Mouse (Mus musculus) neural tube, embryonic 10.5 days (tissue): ENCODE measurements around the gene Kcnn4.

Source experiments
- DNase-seq: peaks from one replicate; pipeline ENCODE4 v3.0.0-alpha.2; 2017; ENCODE audit warnings: low spot score; ENCODE audit errors: extremely low spot score

Kcnn4 gene

DNA sequence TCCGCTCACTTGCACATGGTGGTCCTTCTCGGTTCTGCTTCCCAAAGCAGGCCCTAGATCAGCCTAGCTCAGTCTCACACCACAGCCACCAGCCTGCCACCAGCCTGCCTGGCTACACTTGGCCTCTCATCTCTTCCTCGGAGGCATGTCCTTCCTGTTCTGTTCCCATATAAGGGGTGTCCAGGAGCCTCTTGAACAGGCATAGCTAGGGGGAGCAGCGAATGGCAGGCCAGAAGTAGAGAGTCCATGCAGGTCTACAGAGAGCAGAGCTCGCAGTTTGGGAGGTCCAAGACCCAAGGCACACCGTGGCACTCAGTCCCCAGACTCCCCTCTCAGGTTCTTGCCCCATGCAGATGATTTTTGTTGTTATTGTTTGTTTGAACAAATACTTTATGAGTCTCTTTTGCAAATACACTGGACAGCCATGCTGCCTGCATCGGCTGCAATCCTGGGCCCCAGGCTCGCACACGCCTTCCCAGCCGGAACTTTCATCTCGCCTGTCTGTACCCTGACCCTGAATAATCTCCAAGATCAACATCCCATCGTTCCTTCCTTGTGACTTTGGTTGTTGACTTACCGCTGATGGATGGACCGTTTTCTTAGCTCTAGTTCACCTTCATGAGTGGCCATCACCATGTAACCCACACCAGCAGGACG is 53.2 kb downstream of the Kcnn4 start:
- no peak for DNase-seq

DNA sequence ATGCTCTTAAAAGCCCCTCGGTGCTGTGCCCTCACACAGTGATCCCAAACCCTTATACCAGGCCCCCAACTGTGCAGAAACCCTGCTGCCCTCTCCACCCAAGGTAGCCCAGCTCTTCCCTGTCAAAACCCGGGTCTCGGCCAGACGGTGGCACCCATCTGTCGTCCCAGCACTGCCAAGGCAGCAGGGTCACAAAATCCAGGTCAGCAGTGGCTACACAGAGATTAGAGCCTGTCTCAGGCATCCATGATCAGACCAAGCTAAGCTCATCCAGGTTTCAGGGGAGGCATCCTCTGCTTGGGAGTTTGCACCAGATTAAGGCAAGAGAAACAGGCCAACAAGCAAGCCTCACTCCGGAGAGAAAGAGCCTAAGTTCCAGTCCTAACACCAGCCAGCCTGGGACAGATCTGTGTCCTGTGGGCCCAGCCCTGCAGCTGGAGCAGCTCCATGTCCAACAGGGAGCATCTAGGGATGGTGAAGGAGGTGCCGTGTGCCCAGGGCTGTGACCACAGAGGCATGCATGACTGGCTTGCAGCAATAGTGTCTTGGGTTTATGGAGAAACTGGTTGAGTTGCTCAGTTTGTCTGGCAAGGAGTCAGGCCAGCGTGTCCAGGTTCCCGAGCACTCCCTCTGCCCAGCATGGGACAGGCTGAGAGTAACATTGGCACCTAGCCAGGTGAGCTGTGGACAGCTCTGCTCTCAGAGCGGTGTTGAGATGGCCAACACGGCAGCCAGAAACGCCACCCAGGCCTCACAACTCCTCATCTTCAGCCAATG is 54.1 kb downstream of the Kcnn4 start:
- DNase-seq, result no peak

DNA sequence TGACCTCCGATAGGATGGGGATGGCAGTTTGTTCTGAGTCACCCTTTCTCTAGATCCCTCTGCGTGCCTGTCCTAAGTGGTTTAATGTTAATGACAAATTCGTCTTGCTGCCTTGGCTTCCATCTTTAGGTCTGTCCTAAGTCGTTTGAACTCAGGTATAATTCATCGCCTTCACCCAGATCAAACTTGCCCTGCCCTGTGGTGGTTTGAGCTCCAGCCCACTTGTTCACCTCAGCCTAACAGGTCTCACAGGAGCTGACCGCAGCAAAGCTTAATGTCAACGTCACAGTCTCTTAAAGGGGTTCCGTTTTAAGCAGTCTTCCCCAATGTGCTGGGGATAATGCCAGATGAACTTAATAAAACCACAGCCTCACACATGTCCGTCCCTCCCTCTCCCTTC is 55.9 kb downstream of the Kcnn4 start:
- no peak for DNase-seq

DNA sequence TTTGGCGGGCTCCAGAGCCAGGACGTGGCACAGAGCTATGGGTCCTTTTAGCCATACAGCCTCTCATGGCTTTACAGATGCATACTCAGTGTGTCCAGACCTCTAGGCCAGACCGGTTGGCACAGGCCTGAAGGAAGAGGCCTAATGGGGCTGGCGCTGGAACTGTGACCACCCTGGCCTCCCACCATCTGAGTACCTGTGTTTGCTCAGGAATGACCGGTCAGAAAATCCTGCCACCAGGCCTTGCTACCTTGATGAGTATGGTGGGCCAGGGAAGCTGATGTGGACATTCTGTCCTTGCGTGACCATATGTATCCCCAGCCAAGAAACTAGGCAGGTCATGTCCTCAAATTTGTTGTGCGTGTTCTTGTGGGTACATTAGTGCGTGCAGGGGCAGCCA is 57.1 kb downstream of the Kcnn4 start:
- DNase-seq, result no peak

DNA sequence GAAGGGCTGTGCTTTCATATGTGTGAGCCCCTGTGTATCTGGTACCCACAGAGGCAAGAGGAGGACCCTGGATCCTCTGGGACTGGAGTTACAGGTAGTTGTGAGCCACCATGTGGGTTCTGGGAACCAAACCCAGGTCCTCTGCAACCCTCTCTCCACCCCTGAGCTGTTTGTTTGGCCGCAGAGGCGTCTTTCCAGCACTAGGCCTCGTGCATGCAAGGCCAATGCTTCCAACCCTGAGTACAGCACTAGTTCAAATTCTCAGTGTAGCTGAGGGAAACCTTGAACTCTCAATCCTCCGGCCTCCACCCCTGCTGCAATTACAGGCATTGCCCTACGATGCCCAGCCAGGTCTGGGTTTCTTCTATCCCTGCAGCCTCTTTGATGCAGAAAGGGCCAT is 58.7 kb downstream of the Kcnn4 start:
- DNase-seq, result no peak

DNA sequence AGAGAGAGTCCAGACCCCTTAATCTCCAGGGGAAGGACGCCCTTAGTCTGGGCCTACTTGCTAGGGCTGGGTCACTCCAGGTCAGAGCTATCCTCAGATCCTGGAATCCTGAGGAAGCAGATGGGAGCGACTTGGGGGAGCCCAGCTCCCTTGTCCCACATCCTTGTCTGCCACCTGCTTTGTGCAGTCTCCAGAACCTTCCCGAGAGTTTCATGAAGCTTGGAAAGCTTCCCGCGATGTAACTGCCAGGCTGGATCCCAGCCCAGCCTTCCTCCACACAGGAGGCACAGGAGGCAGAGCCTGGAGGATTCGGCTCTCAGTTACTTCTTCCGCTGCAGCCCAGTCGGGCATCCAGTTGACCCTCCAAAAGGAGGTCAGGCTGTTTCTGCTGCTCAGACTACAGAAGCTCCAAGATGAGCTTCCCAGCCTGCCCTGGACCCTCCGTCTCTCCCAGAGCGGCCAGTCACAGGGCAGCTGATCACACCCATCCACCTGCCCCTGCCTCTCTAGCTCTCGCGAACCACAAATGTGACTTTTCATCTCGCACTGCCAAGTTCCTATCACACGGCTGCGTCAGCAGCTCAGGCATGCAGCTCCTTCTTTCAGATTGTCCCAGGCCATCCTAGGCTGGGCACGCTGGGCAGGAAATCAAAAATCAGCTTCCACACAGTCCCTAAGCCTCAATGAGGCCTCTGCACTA is 59.5 kb downstream of the Kcnn4 start:
- no peak for DNase-seq

DNA sequence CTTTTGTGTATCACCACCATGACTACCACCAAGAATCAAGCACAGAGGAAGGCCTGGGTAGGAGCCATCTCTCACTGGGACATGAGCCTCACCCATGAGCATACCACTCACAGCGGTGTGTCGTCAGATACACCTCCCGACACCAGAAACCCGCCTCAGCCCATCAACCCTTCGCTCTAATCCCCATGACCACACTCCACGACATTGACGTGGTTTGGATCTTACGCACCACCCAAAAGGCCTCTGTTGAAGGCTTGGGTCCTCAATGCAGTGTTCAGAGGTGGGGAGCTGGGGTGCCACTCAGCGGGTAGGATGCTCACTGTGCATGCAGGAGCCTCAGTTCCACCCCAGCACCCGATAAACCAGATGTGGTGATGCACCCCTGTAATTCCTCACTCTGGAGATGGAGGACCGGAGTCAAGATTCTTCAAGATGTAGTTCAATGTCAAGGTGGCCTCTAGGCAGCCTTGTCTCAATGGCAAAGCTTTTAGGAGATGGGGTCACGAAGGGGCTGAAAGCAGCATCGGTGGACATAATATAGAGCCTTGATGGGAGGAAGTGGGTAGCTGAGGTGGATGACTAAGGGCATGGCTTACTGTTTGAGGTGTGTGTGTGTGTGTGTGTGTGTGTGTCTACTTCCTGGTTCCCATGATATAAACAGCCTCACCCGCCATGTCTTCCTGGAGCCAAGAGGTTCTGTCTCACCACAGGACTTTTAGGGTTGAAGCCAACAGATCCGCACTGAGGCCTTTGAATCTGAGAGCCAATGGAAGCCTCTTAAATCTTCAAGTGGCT is 60.7 kb downstream of the Kcnn4 start:
- DNase-seq, result no peak

DNA sequence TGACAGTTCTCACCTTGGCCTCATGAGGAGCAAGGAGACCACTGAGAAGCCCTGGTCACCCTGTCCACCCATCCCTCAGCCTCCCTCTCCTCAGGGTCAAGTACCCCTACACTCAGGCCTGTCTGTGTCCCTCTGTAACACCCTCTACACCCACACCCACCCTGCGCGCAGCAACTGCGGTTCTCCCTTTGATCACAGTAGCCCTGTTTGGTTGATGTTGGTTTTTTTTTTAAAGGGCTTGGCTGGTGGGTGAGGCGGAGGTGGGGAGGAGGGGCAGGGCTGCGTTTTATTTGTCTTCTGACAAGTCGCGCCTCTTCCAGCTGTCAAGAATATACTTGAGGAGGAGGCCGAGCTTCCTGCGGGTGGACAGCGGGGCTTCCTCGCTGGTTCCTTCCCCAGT is 61.6 kb downstream of the Kcnn4 start:
- DNase-seq, result no peak

DNA sequence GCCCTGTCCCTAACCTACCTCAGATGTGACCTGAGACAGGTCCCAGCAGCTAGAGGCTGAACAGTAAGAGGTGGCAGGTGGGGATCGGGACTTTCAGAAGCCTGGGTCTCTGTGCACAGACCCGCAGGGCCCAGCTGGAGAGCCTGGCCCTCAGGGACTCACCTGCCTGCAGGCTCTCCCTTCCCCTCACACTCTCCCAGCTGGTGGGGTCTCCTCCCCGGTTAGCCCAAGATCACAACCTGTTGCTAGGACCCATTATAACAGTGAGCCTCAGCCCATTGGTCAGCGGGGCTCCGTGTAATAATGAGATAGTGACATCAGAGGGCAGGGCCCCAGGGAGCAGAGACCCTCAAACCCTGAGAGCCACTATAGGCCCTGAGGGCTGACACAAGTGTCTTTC is 65.2 kb downstream of the Kcnn4 start:
- no peak for DNase-seq
